Comparison of ENCODE assay signal across 8 mouse cellular contexts in genomic region chr13:71507421-71507931, GRCm38 (mm10).
A peak's percentile ranks its signal among the peaks of the same experiment; 100 is the strongest.
DNase-seq lines count a peak whose midpoint lies in the region; ATAC-seq and TF ChIP-seq lines count a peak whose summit lies in the region.

No protein-coding gene starts in this region.

- no peak for ATAC-seq in heart, embryonic 12.5 days (ENCODE audit: insufficient number of reproducible peaks, low FRiP score)
- peak; percentile 88 for ATAC-seq in frontal cortex, adult (ENCODE audit: low TSS enrichment)
- ATAC-seq in lung, embryonic 16.5 days (ENCODE audit: low read depth), result 0 out of 2 replicates have a peak, but pooled peaks have one; percentile 51
- ATAC-seq in granulocyte monocyte progenitor cell, adult 5-6 weeks (replicated peaks; ENCODE audit: poor library complexity, severe bottlenecking), result no peak

- no peak for TF ChIP-seq CTCF in gastrocnemius, adult 2 months (IDR thresholded peaks at IDR 0.05)

- peak overlapping the region; percentile 52 for H3K4me2 ChIP-seq in heart, embryonic 12.5 days
- H3K4me2 ChIP-seq in lung, embryonic 16.5 days (ENCODE audit: low read depth, low read length), result 0 out of 2 replicates have a peak overlapping the region, but pooled peaks have one; percentile 1

- 0 out of 2 replicates have a peak overlapping the region, but pooled peaks have one; percentile 4 for H3K4me3 ChIP-seq in heart, embryonic 12.5 days
- no peak overlapping the region for H3K4me3 ChIP-seq in lung, embryonic 16.5 days (ENCODE audit: low read length)
- no peak overlapping the region for H3K4me3 ChIP-seq in gastrocnemius, adult 2 months

- no peaks in the 10 kb centered on the region for H3K27me3 ChIP-seq in heart, embryonic 12.5 days (replicated peaks)
- H3K27me3 ChIP-seq in lung, embryonic 16.5 days (ENCODE audit: control insufficient read depth, insufficient read depth, low read depth, low read length), result no peaks in the 10 kb centered on the region

- no peaks in the 10 kb centered on the region for H3K36me3 ChIP-seq in heart, embryonic 12.5 days
- no peaks in the 10 kb centered on the region for H3K36me3 ChIP-seq in lung, embryonic 16.5 days (ENCODE audit: control insufficient read depth, insufficient read depth, low read length)

- 16% methylated on average over 10 of the region's 10 CpGs for WGBS in heart, embryonic 12.5 days
- 22% methylated on average over 10 of the region's 10 CpGs for WGBS in lung, embryonic 16.5 days

- no peak for DNase-seq in heart, adult 8-10 months (ENCODE audit: low spot score)
- peak; percentile 58 to 74 for DNase-seq in kidney, postnatal 4 days
- peak; percentile 25 for DNase-seq in right cerebral cortex, postnatal 14 days
- DNase-seq in gastrocnemius, adult 2 months, result no peak

- H3K27ac ChIP-seq in heart, embryonic 12.5 days (ENCODE audit: poor library complexity, severe bottlenecking), result no peak overlapping the region
- H3K27ac ChIP-seq in lung, embryonic 16.5 days (ENCODE audit: low read length), result no peak overlapping the region
- H3K27ac ChIP-seq in gastrocnemius, adult 2 months, result no peak overlapping the region

- 0 out of 2 replicates have a peak, but pooled peaks cover 9% of the 10 kb centered on the region for H3K4me1 ChIP-seq in heart, embryonic 12.5 days (replicated peaks)
- H3K4me1 ChIP-seq in lung, embryonic 16.5 days (replicated peaks; ENCODE audit: control insufficient read depth, insufficient read depth, low read length), result peaks cover 3% of the 10 kb centered on the region; the same call in 1 of the 2 replicates

- no peak overlapping the region for H3K9ac ChIP-seq in heart, embryonic 12.5 days
- no peak overlapping the region for H3K9ac ChIP-seq in lung, embryonic 16.5 days (ENCODE audit: low read length)

- H3K9me3 ChIP-seq in heart, embryonic 12.5 days (replicated peaks), result no peaks in the 10 kb centered on the region
- no peaks in the 10 kb centered on the region for H3K9me3 ChIP-seq in lung, embryonic 16.5 days (ENCODE audit: control insufficient read depth, low read length)

- intact Hi-C loops in gastrocnemius, adult 2 months (cut with DNase I), result no loop called here

Comparison
In these comparisons a context has a peak if more than half of its experiments do, and no peak if none do; other contexts are left out.
1. ATAC-seq: peak in frontal cortex, adult (single experiment) and lung, embryonic 16.5 days (single experiment); none in heart, embryonic 12.5 days (single experiment) and granulocyte monocyte progenitor cell, adult 5-6 weeks (single experiment).
2. DNase-seq: peak in kidney, postnatal 4 days (2 of 2) and right cerebral cortex, postnatal 14 days (single experiment); none in heart, adult 8-10 months (single experiment) and gastrocnemius, adult 2 months (single experiment).